Mouse (Mus musculus) lung, postnatal 0 days (tissue): ENCODE measurements around the gene Tmem8.

Source experiments
- CTCF ChIP-seq: IDR thresholded peaks from 2 replicates; pipeline ENCODE4 v1.5.1; 2016; ENCODE audit warnings: antibody characterized with exemption, mild to moderate bottlenecking
- EP300 ChIP-seq: IDR thresholded peaks from 2 replicates; pipeline ENCODE4 v1.6.1; 2016; ENCODE audit warnings: antibody characterized with exemption, mild to moderate bottlenecking, control low read depth

GRCm38 (mm10) chr17:26149056-26149455, 36.0 kb downstream of the Tmem8 start:
- no peak for TF ChIP-seq CTCF
- no peak for TF ChIP-seq EP300
